Mouse (Mus musculus): Measurements from ENCODE around the gene Rbm15. TPM values are rescaled to one million over a fixed set of nuclear protein-coding genes. Genes with fewer than 3 reads are reported as not detected.

Rbm15 gene
- polyA plus RNA-seq (2021; fragmentation: Nextera tagmentation) = 10.6 and 11.0 TPM in 2 replicates
- long read RNA-seq, experiment 1, full-length matches to known transcripts = 24 of 25 reads
- long read RNA-seq, experiment 1, partial matches to known transcripts = 0 of 25 reads
- long read RNA-seq, experiment 1, other reads (novel, unspliced or antisense) = 1 of 25 reads
- long read RNA-seq, experiment 2, full-length matches to known transcripts = 5 of 28 reads
- long read RNA-seq, experiment 2, partial matches to known transcripts = 0 of 28 reads
- long read RNA-seq, experiment 2, other reads (novel, unspliced or antisense) = 23 of 28 reads

GRCm38 (mm10) chr3:107333381-107334201, at the start of gene Rbm15:
Rbm15 (minus strand) TSS chr3:107333673.

GRCm38 (mm10) chr3:107290764-107291381, 42.6 kb downstream of the Rbm15 start, which contains the start of gene Slc16a4:
Slc16a4 (plus strand) TSS chr3:107291230.

GRCm38 (mm10) chr3:107278479-107279269, 54.8 kb downstream of the Rbm15 start, which contains the start of gene Lamtor5:
Lamtor5 (plus strand) TSS chr3:107278858.

Other genes with a start within 250 kb of the Rbm15 start
- 16.7 and 20.3 TPM in 2 replicates for gene Kcna2, start 232.5 kb downstream of the Rbm15 start, polyA plus RNA-seq (2021; fragmentation: Nextera tagmentation)
- 0.32 TPM in 1 of 2 replicates, not detected in the other for gene Kcna10, start 150.6 kb downstream of the Rbm15 start, polyA plus RNA-seq (2021; fragmentation: Nextera tagmentation)
- gene Cym, start 111.9 kb downstream of the Rbm15 start, polyA plus RNA-seq (2021; fragmentation: Nextera tagmentation) = not detected in 2 replicates
- not detected in 2 replicates for gene A630076J17Rik, start 103.1 kb downstream of the Rbm15 start, polyA plus RNA-seq (2021; fragmentation: Nextera tagmentation)
- not detected in 2 replicates for gene Prok1, start 94.0 kb downstream of the Rbm15 start, polyA plus RNA-seq (2021; fragmentation: Nextera tagmentation)
- gene Lamtor5, start 54.8 kb downstream of the Rbm15 start, polyA plus RNA-seq (2021; fragmentation: Nextera tagmentation) = 271 and 346 TPM in 2 replicates
- gene Slc16a4, start 42.4 kb downstream of the Rbm15 start, polyA plus RNA-seq (2021; fragmentation: Nextera tagmentation) = 1.1 and 1.8 TPM in 2 replicates
- 17.8 and 37.8 TPM in 2 replicates for gene Kcnc4, start 125.9 kb upstream of the Rbm15 start, polyA plus RNA-seq (2021; fragmentation: Nextera tagmentation)
- 141 and 154 TPM in 2 replicates for gene Slc6a17, start 184.3 kb upstream of the Rbm15 start, polyA plus RNA-seq (2021; fragmentation: Nextera tagmentation)
- not detected in 2 replicates for gene Ubl4b, start 221.4 kb upstream of the Rbm15 start, polyA plus RNA-seq (2021; fragmentation: Nextera tagmentation)

Data from left cerebral cortex, adult 6 months (tissue).